Comparison of ENCODE assay signal across 8 mouse cellular contexts in genomic region chr1:33757491-33758041, GRCm38 (mm10). TPM values are rescaled to one million over a fixed set of nuclear protein-coding genes. Genes with fewer than 3 reads are reported as not detected.
DNase-seq lines count a peak whose midpoint lies in the region; ATAC-seq lines count a peak whose summit lies in the region.

Gene Bag2, minus strand, starts transcription at chr1:33757795.

- intact Hi-C loops in left cerebral cortex, postnatal 10 days (cut with DNase I): no loop called here

- no peaks in the 10 kb centered on the region for H3K27me3 ChIP-seq in hindbrain, embryonic 12.5 days
- H3K27me3 ChIP-seq in megakaryocyte, embryonic 14.5 days (replicated peaks): no peaks in the 10 kb centered on the region

- H3K4me3 ChIP-seq in hindbrain, embryonic 12.5 days: peak within 1 kb of the TSS; percentile 71
- peak within 1 kb of the TSS; percentile 95 for H3K4me3 ChIP-seq in megakaryocyte, embryonic 14.5 days (replicated peaks)

- peak; percentile 84 for ATAC-seq in hindbrain, embryonic 12.5 days (ENCODE audit: low FRiP score)

- peaks cover 9% of the 10 kb centered on the region for H3K36me3 ChIP-seq in hindbrain, embryonic 12.5 days
- H3K36me3 ChIP-seq in megakaryocyte, embryonic 14.5 days (replicated peaks; ENCODE audit: low read length): peaks cover 46% of the 10 kb centered on the region

- H3K9me3 ChIP-seq in hindbrain, embryonic 12.5 days (replicated peaks): no peaks in the 10 kb centered on the region
- H3K9me3 ChIP-seq in megakaryocyte, embryonic 14.5 days: no peaks in the 10 kb centered on the region

- peak; percentile 79 for DNase-seq in NIH3T3 (ENCODE audit: low read depth)
- peak; percentile 76 for DNase-seq in cerebellum, adult 9-11 months
- peak; percentile 38 to 60 for DNase-seq in frontal cortex, postnatal 10 days (ENCODE audit: low spot score in 2 of 2)
- peak; percentile 24 to 80 for DNase-seq in left cerebral cortex, postnatal 10 days (ENCODE audit: extremely low spot score in 1 of 2, low spot score in 2 of 2)
- peak; percentile 59 for DNase-seq in right cerebral cortex, postnatal 14 days
- DNase-seq in urinary bladder, postnatal 36 days (ENCODE audit: low spot score in 2 of 2): peak; percentile 56 to 64

- H3K4me2 ChIP-seq in hindbrain, embryonic 12.5 days (replicated peaks): peak within 1 kb of the TSS; percentile 98

- H3K27ac ChIP-seq in hindbrain, embryonic 12.5 days: peak within 1 kb of the TSS; percentile 66

- H3K4me1 ChIP-seq in hindbrain, embryonic 12.5 days: peaks cover 12% of the 10 kb centered on the region
- H3K4me1 ChIP-seq in megakaryocyte, embryonic 14.5 days: peaks cover 37% of the 10 kb centered on the region

- WGBS in hindbrain, embryonic 12.5 days: under 1% methylated on average over 61 of the region's 61 CpGs

- H3K9ac ChIP-seq in hindbrain, embryonic 12.5 days: peak within 1 kb of the TSS; percentile 84

RNA-seq across cellular contexts. Expression of gene Bag2, which starts in this region (rescaled TPM):
- 19.7 and 24.9 TPM in 2 replicates for polyA plus RNA-seq in hindbrain, embryonic 12.5 days (2016; fragmentation: Nextera tagmentation; extraction: Ambion mirVana)
- total RNA-seq in left cerebral cortex, postnatal 10 days (2021): 10 to 100 TPM; 14.0 to 16.9 TPM
- polyA plus RNA-seq in megakaryocyte, embryonic 14.5 days (2012; ENCODE audit: insufficient read depth, low replicate concordance): 4.8 and 13.0 TPM in 2 replicates

Comparison
In these comparisons a context has a peak if more than half of its experiments do, and no peak if none do; other contexts are left out.
1. Peak in every context shown above with its lines: DNase-seq, ATAC-seq, H3K4me3 ChIP-seq and H3K27ac ChIP-seq.